Mouse (Mus musculus): ENCODE measurements at regions not wholly inside any gene's neighbourhood (a gene's known extent, or its start where the extent isn't known, plus 50 kb on each side); places are given as distances from the start of the nearest gene placed in this dataset.

DNA sequence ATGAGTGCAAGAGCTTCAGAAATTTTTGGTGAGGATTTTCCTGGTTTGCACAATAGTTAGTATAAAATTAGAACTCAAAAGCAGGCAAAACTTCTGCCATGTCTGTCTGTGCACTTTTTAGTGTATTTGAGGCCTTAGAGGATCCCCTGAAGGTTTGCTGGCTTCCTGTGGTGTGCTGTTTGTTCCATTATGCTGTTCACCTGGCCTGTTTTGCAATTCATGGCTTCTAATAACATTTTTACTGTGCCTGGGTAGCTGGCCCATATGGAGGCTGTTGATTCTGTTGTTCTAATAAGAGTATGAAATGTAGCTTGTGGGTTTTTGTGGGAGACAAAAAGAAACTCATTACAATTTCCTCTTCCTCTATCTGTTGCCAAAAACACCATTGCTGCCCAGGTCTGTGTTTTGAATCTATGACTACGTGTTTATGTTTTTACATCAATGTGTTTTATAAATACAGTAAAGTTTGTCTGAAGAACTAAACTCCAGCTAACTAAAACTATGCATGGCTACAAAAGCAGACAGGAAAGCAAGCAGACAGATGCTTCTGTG, 182.6 kb downstream of the Ube2e3 start:
- TF ChIP-seq EP300 (IDR thresholded peaks at IDR 0.05; ENCODE audit: insufficient read depth, low read depth, low read length), result no peak
- TF ChIP-seq CTCF (IDR thresholded peaks at IDR 0.05), result no peak

All from heart, adult 2 months (tissue).